Mouse (Mus musculus) forelimb bud, embryonic 11.5 days (tissue): ENCODE results near the gene Cdh20.

Experiments
- DNase-seq: peaks from one replicate; pipeline ENCODE4 v3.0.0-alpha.2; 2012; ENCODE audit warnings: low read depth, low spot score

Cdh20 gene

DNA sequence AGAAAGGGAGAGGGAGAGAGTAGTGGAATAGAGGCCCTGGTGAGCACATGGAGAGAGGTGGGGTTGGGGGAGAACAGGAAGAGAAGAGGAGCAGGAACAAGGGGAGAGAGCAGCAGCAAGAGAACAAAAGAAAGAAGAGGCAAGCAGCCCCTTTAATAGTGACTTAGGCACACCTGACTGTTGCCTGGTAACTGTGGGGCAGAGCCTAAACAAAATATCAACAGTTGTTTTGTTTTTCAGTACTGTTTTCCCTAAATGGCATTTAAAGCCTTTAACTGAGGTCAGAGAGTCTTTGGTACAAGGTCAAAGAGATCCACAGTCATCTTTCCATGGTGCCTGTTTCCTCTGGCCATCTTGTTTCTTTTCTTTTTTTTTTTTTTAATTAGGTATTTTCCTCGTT lies 245.0 kb downstream of the Cdh20 start:
- no peak for DNase-seq

DNA sequence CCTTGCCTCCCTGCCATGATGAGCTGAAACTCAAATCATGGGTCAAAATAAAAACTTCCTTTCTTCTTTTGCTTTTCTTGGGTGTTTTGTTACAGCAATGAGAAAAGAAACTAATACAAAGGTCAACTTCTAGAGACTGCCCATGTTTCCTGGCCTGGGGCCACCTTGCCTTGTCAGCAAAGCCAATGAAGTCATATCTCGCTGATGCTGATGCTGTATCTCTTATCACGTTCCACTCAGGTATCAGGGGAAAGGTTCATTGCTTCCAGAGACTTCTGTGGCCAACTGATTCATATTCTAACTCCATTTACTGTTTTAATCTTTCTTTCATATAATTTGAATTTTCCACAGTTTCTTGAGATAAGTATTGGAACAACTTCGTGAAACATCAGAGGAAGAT lies 273.3 kb downstream of the Cdh20 start:
- DNase-seq = no peak
